Mouse (Mus musculus): ENCODE measurements around the gene Foxp1.

DNA sequence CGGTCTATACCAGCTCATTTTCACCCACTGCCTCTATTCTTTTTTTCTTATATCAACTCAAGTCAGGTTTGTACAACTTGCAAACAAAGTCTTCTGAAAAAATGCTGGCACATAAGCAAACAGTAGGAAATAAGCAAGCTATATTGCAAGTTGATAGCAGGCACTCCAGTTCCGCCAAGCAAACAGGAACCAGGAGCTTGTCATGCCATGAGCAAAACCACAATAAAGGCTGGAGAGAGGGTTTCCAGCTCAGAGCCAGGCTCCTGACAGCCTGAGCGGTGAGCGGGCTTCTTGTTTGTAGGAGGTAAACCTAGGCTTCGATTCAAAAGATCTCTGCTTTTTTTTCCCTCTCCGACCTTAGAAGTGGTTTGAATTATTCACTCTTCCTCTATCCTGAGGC lies 546.6 kb downstream of the Foxp1 start:
- TF ChIP-seq GATA1 (IDR thresholded peaks at IDR 0.05; ENCODE audit: borderline replicate concordance, low read length) = no peak
- no peak for TF ChIP-seq FLI1 (IDR thresholded peaks at IDR 0.05; ENCODE audit: low read length)
